Mouse (Mus musculus) forebrain, embryonic 16.5 days (tissue): Measurements from ENCODE around the gene Nup43. TPM values are rescaled to one million over a fixed set of nuclear protein-coding genes. Genes with fewer than 3 reads are reported as not detected.

Experiments
- ATAC-seq: fragments of 200-750 bp; cut with Nextera tagmentation; 2 replicates; pipeline ENCODE4 v1.8.0; 2017; ENCODE audit warnings: mild to moderate bottlenecking, moderate library complexity
- H3K27ac ChIP-seq: fragments of 300-500 bp; sonication (generic); 2 replicates; pipeline ENCODE4 v1.5.1; 2014; ENCODE audit warnings: low read length, control low read depth
- H3K27me3 ChIP-seq: fragments of 300-500 bp; sonication (generic); replicated peaks from 2 replicates; pipeline ENCODE4 v1.6.1; 2014; ENCODE audit warnings: low read length; ENCODE audit not compliant: control insufficient read depth, insufficient read depth
- H3K36me3 ChIP-seq: fragments of 300-500 bp; sonication (generic); 2 replicates; pipeline ENCODE4 v1.6.1; 2014; ENCODE audit not compliant: control insufficient read depth, insufficient read depth
- H3K4me1 ChIP-seq: fragments of 300-500 bp; sonication (generic); replicated peaks from 2 replicates; pipeline ENCODE4 v1.6.1; 2014; ENCODE audit warnings: low read length; ENCODE audit not compliant: control insufficient read depth, insufficient read depth
- H3K4me2 ChIP-seq: fragments of 300-500 bp; sonication (generic); 2 replicates; pipeline ENCODE4 v1.6.1; 2014; ENCODE audit warnings: mild to moderate bottlenecking, low read length, control low read depth
- H3K4me3 ChIP-seq: fragments of 300-500 bp; sonication (generic); replicated peaks from 2 replicates; pipeline ENCODE4 v1.5.1; 2014; ENCODE audit warnings: mild to moderate bottlenecking, low read length, control low read depth
- H3K9ac ChIP-seq: fragments of 300-500 bp; sonication (generic); replicated peaks from 2 replicates; pipeline ENCODE4 v1.6.1; 2014; ENCODE audit warnings: low read depth, low read length, control low read depth
- H3K9me3 ChIP-seq: fragments of 300-500 bp; sonication (generic); 2 replicates; pipeline ENCODE4 v1.6.1; 2016; ENCODE audit warnings: low read length; ENCODE audit not compliant: control insufficient read depth
- WGBS: fragments of 180-500 bp; shearing (Covaris S2); extraction: QIAGEN DNeasy Blood & Tissue Kit; methylation state at CpG from one replicate; pipeline ENCODE4 v1.1.7; 2014; 5-methylcytosine and 5-hydroxymethylcytosine counted together
- polyA plus RNA-seq: library from polyadenylated mRNA; unstranded; fragments of >200 nt; fragmentation: Nextera tagmentation; extraction: Ambion mirVana; gene quantifications from 2 replicates; pipeline ENCODE4 v1.2.1, GENCODE M21; 2015

The Nup43 gene
- polyA plus RNA-seq, 1 experiment from 2014 or later, result 37.0 TPM

- peak within 1 kb of the TSS; percentile 95 for H3K27ac ChIP-seq
- peak within 1 kb of the TSS; percentile 98 for H3K9ac ChIP-seq
- H3K36me3 ChIP-seq, result peaks cover 10% of the 10 kb centered on the region
- H3K9me3 ChIP-seq, result no peaks in the 10 kb centered on the region
- peaks cover 34% of the 10 kb centered on the region for H3K4me1 ChIP-seq
- ATAC-seq, result peak; percentile 88
- H3K4me2 ChIP-seq, result peak within 1 kb of the TSS; percentile 85
- H3K4me3 ChIP-seq, result peak within 1 kb of the TSS; percentile 93
- WGBS, result under 1% methylated on average over 58 of the region's 65 CpGs
- H3K27me3 ChIP-seq, result no peaks in the 10 kb centered on the region
Observed at GRCm38 (mm10) chr10:7680731-7681301, 13.5 kb downstream of the Nup43 start, which contains the start of the genes Pcmt1 and Lats1. TSS of gene Pcmt1 (minus strand) at chr10:7681136. TSS of gene Lats1 (plus strand) at chr10:7681214.

DNA sequence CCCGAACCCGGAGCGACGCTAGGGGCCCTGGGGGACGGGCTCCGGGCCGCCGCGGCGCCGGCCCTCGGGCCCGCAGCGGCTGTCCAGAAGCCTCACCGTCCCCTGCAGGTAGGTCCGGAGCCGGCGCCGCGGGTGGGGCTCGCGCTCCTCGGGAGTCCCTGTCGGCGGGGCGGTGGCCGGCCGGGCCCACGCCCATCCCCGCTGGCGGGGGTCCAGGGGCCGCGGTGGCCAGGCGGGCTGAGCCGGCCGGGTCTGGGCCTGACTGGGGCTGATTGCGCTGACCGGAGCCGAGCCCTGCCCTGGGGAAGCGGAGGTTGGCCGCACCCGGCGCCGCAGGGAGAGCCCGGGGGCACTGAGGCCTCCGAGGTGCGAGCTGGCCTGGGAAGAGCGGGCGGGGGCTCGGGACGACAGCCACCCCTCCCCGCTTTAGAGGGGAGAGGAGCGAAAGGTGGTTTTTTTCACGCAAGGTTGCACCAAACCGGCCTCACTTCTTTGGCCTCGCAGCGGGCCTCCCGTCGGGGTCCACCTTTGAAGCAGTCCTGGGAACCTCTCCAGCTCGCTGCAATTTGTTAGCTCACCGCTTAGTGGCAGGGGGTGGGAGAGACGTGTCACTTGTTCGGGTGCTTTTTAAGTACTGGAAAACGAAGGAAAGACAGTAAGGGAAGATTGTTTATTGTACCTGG, 14.2 kb downstream of the Nup43 start:
- peak overlapping the region; percentile 93 for H3K4me3 ChIP-seq
- peaks cover 7% of the 10 kb centered on the region for H3K36me3 ChIP-seq
- H3K4me1 ChIP-seq, result peaks cover 34% of the 10 kb centered on the region
- no peaks in the 10 kb centered on the region for H3K9me3 ChIP-seq
- H3K27me3 ChIP-seq, result no peaks in the 10 kb centered on the region
- H3K27ac ChIP-seq, result peak overlapping the region; percentile 95
- peak overlapping the region; percentile 47 for H3K4me2 ChIP-seq
- H3K9ac ChIP-seq, result peak overlapping the region; percentile 98
- WGBS, result under 1% methylated on average over 48 of the region's 64 CpGs
- peak; percentile 77 for ATAC-seq

GRCm38 (mm10) chr10:7682249-7682648, 14.9 kb downstream of the Nup43 start:
- H3K9ac ChIP-seq, result no peak overlapping the region
- H3K4me1 ChIP-seq, result peaks cover 34% of the 10 kb centered on the region
- H3K9me3 ChIP-seq, result no peaks in the 10 kb centered on the region
- H3K4me3 ChIP-seq, result peak overlapping the region; percentile 93
- 49% methylated on average over 3 of the region's 3 CpGs for WGBS
- no peak overlapping the region for H3K27ac ChIP-seq
- H3K4me2 ChIP-seq, result peak overlapping the region; percentile 47
- no peaks in the 10 kb centered on the region for H3K27me3 ChIP-seq
- peaks cover 5% of the 10 kb centered on the region for H3K36me3 ChIP-seq
- no peak for ATAC-seq

DNA sequence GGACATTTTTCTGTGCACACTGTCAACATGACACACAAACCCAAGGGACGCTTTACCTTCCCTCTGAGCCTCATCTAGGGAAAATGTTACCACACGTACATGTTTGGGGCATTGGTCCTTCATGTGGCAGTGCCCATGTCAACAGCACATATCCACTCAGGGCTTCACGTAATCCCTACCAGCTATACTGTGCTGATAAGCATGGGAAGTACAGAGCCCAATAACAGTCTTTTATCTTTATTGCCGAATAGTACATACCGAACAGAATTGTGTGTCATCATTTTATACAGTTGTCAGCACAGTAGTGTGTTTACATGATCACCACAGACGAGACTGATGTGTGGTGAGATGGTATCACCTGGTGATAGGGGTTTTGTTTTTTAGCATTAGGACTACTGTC, 19.6 kb downstream of the Nup43 start:
- no peak overlapping the region for H3K4me2 ChIP-seq
- H3K4me1 ChIP-seq, result peaks cover 15% of the 10 kb centered on the region
- no peaks in the 10 kb centered on the region for H3K27me3 ChIP-seq
- H3K36me3 ChIP-seq, result 0 out of 2 replicates have a peak, but pooled peaks cover under 1% of the 10 kb centered on the region
- H3K27ac ChIP-seq, result no peak overlapping the region
- no peak overlapping the region for H3K4me3 ChIP-seq
- no peak overlapping the region for H3K9ac ChIP-seq
- 91% methylated on average over 6 of the region's 6 CpGs for WGBS
- H3K9me3 ChIP-seq, result no peaks in the 10 kb centered on the region
- ATAC-seq, result no peak

GRCm38 (mm10) chr10:7695286-7695685, 28.0 kb downstream of the Nup43 start:
- Histone ChIP-seq H3K36me3 (peaks cover 37% of the 10 kb centered on the region), H3K9ac (no peak overlapping the region), H3K4me1 (no peaks in the 10 kb centered on the region), H3K4me3 (no peak overlapping the region), H3K27ac (no peak overlapping the region), H3K27me3 (no peaks in the 10 kb centered on the region), H3K4me2 (no peak overlapping the region), H3K9me3 (no peaks in the 10 kb centered on the region)
- no peak for ATAC-seq

- no peaks in the 10 kb centered on the region for H3K9me3 ChIP-seq
- WGBS, result 87% methylated on average over 3 of the region's 3 CpGs
- no peak overlapping the region for H3K4me2 ChIP-seq
- ATAC-seq, result no peak
- H3K27ac ChIP-seq, result no peak overlapping the region
- no peak overlapping the region for H3K9ac ChIP-seq
- peaks cover 45% of the 10 kb centered on the region for H3K36me3 ChIP-seq
- no peaks in the 10 kb centered on the region for H3K4me1 ChIP-seq
- no peak overlapping the region for H3K4me3 ChIP-seq
- H3K27me3 ChIP-seq, result no peaks in the 10 kb centered on the region
Observed at GRCm38 (mm10) chr10:7700120-7700519, 32.8 kb downstream of the Nup43 start.

DNA sequence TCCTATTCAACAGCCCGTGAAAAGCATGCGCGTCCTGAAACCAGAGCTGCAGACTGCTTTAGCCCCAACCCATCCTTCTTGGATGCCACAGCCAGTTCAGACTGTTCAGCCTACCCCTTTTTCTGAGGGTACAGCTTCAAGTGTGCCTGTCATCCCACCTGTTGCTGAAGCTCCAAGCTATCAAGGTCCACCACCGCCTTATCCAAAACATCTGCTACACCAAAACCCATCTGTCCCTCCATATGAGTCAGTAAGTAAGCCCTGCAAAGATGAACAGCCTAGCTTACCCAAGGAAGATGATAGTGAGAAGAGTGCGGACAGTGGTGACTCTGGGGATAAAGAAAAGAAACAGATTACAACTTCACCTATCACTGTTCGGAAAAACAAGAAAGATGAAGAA, 35.3 kb downstream of the Nup43 start:
- Histone ChIP-seq H3K27me3 (no peaks in the 10 kb centered on the region), H3K4me1 (no peaks in the 10 kb centered on the region), H3K4me2 (no peak overlapping the region), H3K4me3 (no peak overlapping the region), H3K27ac (no peak overlapping the region), H3K36me3 (peaks cover 45% of the 10 kb centered on the region), H3K9ac (no peak overlapping the region), H3K9me3 (no peaks in the 10 kb centered on the region)
- ATAC-seq, result no peak
- 98% methylated on average over 6 of the region's 6 CpGs for WGBS

GRCm38 (mm10) chr10:7710121-7710520, 42.8 kb downstream of the Nup43 start:
- ATAC-seq, result no peak
- H3K36me3 ChIP-seq, result peaks cover 33% of the 10 kb centered on the region
- no peak overlapping the region for H3K4me3 ChIP-seq
- H3K9me3 ChIP-seq, result no peaks in the 10 kb centered on the region
- H3K27me3 ChIP-seq, result no peaks in the 10 kb centered on the region
- no peaks in the 10 kb centered on the region for H3K4me1 ChIP-seq
- H3K27ac ChIP-seq, result no peak overlapping the region
- WGBS, result 89% methylated on average over 5 of the region's 5 CpGs
- no peak overlapping the region for H3K4me2 ChIP-seq
- no peak overlapping the region for H3K9ac ChIP-seq

- H3K4me2 ChIP-seq, result no peak overlapping the region
- H3K4me1 ChIP-seq, result no peaks in the 10 kb centered on the region
- H3K27me3 ChIP-seq, result no peaks in the 10 kb centered on the region
- peaks cover 30% of the 10 kb centered on the region for H3K36me3 ChIP-seq
- no peak overlapping the region for H3K4me3 ChIP-seq
- no peak overlapping the region for H3K9ac ChIP-seq
- WGBS, result 93% methylated on average over 13 of the region's 13 CpGs
- no peak overlapping the region for H3K27ac ChIP-seq
- ATAC-seq, result no peak
- H3K9me3 ChIP-seq, result no peaks in the 10 kb centered on the region
Observed at GRCm38 (mm10) chr10:7712506-7712905, 45.2 kb downstream of the Nup43 start.
